Mouse (Mus musculus) brain, embryonic 14.5 days (tissue): ENCODE measurements at regions not wholly inside any gene's neighbourhood (a gene's known extent, or its start where the extent isn't known, plus 50 kb on each side); places are given as distances from the start of the nearest gene placed in this dataset.

Experiments
- CTCF ChIP-seq: fragments of 200-500 bp; IDR thresholded peaks from 2 replicates; pipeline ENCODE4 v1.5.1; 2012; ENCODE audit warnings: inconsistent platforms, mild to moderate bottlenecking, moderate library complexity, borderline replicate concordance; ENCODE audit not compliant: insufficient read depth, insufficient read length; ENCODE audit errors: extremely low read depth
- POLR2A ChIP-seq: fragments of 200-500 bp; IDR thresholded peaks from 2 replicates; pipeline ENCODE4 v1.6.1; 2012; ENCODE audit warnings: mild to moderate bottlenecking, inconsistent platforms, borderline replicate concordance; ENCODE audit not compliant: poor library complexity, insufficient read depth, insufficient read length, severe bottlenecking; ENCODE audit errors: extremely low read depth

GRCm38 (mm10) chr1:76258217-76258616, 712.2 kb downstream of the Slc4a3 start:
- TF ChIP-seq CTCF: no peak
- TF ChIP-seq POLR2A: no peak
